Mouse (Mus musculus) neural tube, embryonic 15.5 days (tissue): ENCODE results near the gene Agr3. TPM values are rescaled to one million over a fixed set of nuclear protein-coding genes. Genes with fewer than 3 reads are reported as not detected.
A peak's percentile ranks its signal among the peaks of the same experiment; 100 is the strongest.

Experiments
- ATAC-seq: fragments of 200-750 bp; cut with Nextera tagmentation; 2 replicates; pipeline ENCODE4 v1.8.0; 2017; ENCODE audit warnings: mild to moderate bottlenecking, moderate TSS enrichment, moderate library complexity; ENCODE audit not compliant: low FRiP score
- H3K27ac ChIP-seq: fragments of 300-500 bp; sonication (generic); replicated peaks from 2 replicates; pipeline ENCODE4 v1.5.1; 2015; ENCODE audit warnings: mild to moderate bottlenecking, inconsistent platforms
- H3K27me3 ChIP-seq: fragments of 300-500 bp; sonication (generic); replicated peaks from 2 replicates; pipeline ENCODE4 v1.6.1; 2015; ENCODE audit warnings: inconsistent platforms
- H3K36me3 ChIP-seq: fragments of 300-500 bp; sonication (generic); 2 replicates; pipeline ENCODE4 v1.6.1; 2015; ENCODE audit warnings: inconsistent platforms
- H3K4me1 ChIP-seq: fragments of 300-500 bp; sonication (generic); 2 replicates; pipeline ENCODE4 v1.6.1; 2015; ENCODE audit warnings: inconsistent platforms
- H3K4me2 ChIP-seq: fragments of 300-500 bp; sonication (generic); 2 replicates; pipeline ENCODE4 v1.6.1; 2015; ENCODE audit warnings: inconsistent platforms, mild to moderate bottlenecking, moderate library complexity
- H3K4me3 ChIP-seq: fragments of 300-500 bp; sonication (generic); replicated peaks from 2 replicates; pipeline ENCODE4 v1.5.1; 2015; ENCODE audit warnings: mild to moderate bottlenecking, inconsistent platforms
- H3K9ac ChIP-seq: fragments of 300-500 bp; sonication (generic); replicated peaks from 2 replicates; pipeline ENCODE4 v1.6.1; 2015; ENCODE audit warnings: mild to moderate bottlenecking, inconsistent platforms
- H3K9me3 ChIP-seq: fragments of 300-500 bp; sonication (generic); replicated peaks from 2 replicates; pipeline ENCODE4 v1.6.1; 2016; ENCODE audit warnings: inconsistent platforms
- WGBS: fragments of 180-500 bp; shearing (Covaris S2); methylation state at CpG from one replicate; pipeline ENCODE4 v1.1.7; 2015; ENCODE audit warnings: mixed read lengths; 5-methylcytosine and 5-hydroxymethylcytosine counted together
- polyA plus RNA-seq: library from polyadenylated mRNA; unstranded; fragments of >200 nt; fragmentation: Nextera tagmentation; extraction: Ambion mirVana; gene quantifications from 2 replicates; pipeline ENCODE4 v1.2.1, GENCODE M21; 2015

Agr3 gene
- 0.32 and 0.38 TPM in 2 replicates for polyA plus RNA-seq

- no peak within 1 kb of the TSS for H3K9ac ChIP-seq
- H3K9me3 ChIP-seq = no peaks in the 10 kb centered on the region
- no peak within 1 kb of the TSS for H3K27ac ChIP-seq
- WGBS = 90% methylated on average over 9 of the region's 9 CpGs
- no peaks in the 10 kb centered on the region for H3K4me1 ChIP-seq
- H3K4me2 ChIP-seq = no peak within 1 kb of the TSS
- no peaks in the 10 kb centered on the region for H3K27me3 ChIP-seq
- no peak for ATAC-seq
- H3K36me3 ChIP-seq = no peaks in the 10 kb centered on the region
- H3K4me3 ChIP-seq = no peak within 1 kb of the TSS
Observed at GRCm38 (mm10) chr12:35925402-35925801, at the start of gene Agr3. TSS of gene Agr3 (plus strand) at chr12:35925620.

- H3K9me3 ChIP-seq = no peaks in the 10 kb centered on the region
- H3K27ac ChIP-seq = no peak overlapping the region
- no peak overlapping the region for H3K9ac ChIP-seq
- 58% methylated on average over 9 of the region's 9 CpGs for WGBS
- no peak for ATAC-seq
- H3K4me2 ChIP-seq = no peak overlapping the region
- no peaks in the 10 kb centered on the region for H3K27me3 ChIP-seq
- no peaks in the 10 kb centered on the region for H3K4me1 ChIP-seq
- no peaks in the 10 kb centered on the region for H3K36me3 ChIP-seq
- H3K4me3 ChIP-seq = no peak overlapping the region
Observed at GRCm38 (mm10) chr12:35884892-35885558, 40.4 kb upstream of the Agr3 start.

GRCm38 (mm10) chr12:35889383-35889782 lies 36.0 kb upstream of the Agr3 start:
- no peaks in the 10 kb centered on the region for H3K9me3 ChIP-seq
- H3K4me3 ChIP-seq = no peak overlapping the region
- H3K4me1 ChIP-seq = peaks cover 8% of the 10 kb centered on the region
- H3K27me3 ChIP-seq = no peaks in the 10 kb centered on the region
- H3K27ac ChIP-seq = no peak overlapping the region
- H3K4me2 ChIP-seq = no peak overlapping the region
- no peaks in the 10 kb centered on the region for H3K36me3 ChIP-seq
- no peak for ATAC-seq
- 71% methylated on average over 2 of the region's 2 CpGs for WGBS
- H3K9ac ChIP-seq = no peak overlapping the region

GRCm38 (mm10) chr12:35890756-35891155 lies 34.7 kb upstream of the Agr3 start:
- H3K9me3 ChIP-seq = no peaks in the 10 kb centered on the region
- ATAC-seq = no peak
- no peak overlapping the region for H3K9ac ChIP-seq
- no peak overlapping the region for H3K27ac ChIP-seq
- peaks cover 12% of the 10 kb centered on the region for H3K4me1 ChIP-seq
- H3K4me3 ChIP-seq = no peak overlapping the region
- no peaks in the 10 kb centered on the region for H3K36me3 ChIP-seq
- H3K27me3 ChIP-seq = no peaks in the 10 kb centered on the region
- no peak overlapping the region for H3K4me2 ChIP-seq
- WGBS = 72% methylated on average over 2 of the region's 2 CpGs

- Histone ChIP-seq H3K4me2 (no peak overlapping the region), H3K4me3 (no peak overlapping the region), H3K27ac (no peak overlapping the region), H3K4me1 (peaks cover 21% of the 10 kb centered on the region), H3K9me3 (no peaks in the 10 kb centered on the region), H3K27me3 (no peaks in the 10 kb centered on the region), H3K9ac (no peak overlapping the region), H3K36me3 (no peaks in the 10 kb centered on the region)
- ATAC-seq = no peak
- 13% methylated on average over 6 of the region's 6 CpGs for WGBS
Observed at GRCm38 (mm10) chr12:35894304-35894900, 31.0 kb upstream of the Agr3 start.

- no peaks in the 10 kb centered on the region for H3K9me3 ChIP-seq
- H3K36me3 ChIP-seq = no peaks in the 10 kb centered on the region
- peak overlapping the region; percentile 54 for H3K9ac ChIP-seq
- 18% methylated on average over 20 of the region's 20 CpGs for WGBS
- H3K4me3 ChIP-seq = peak overlapping the region; percentile 39
- H3K27me3 ChIP-seq = no peaks in the 10 kb centered on the region
- H3K4me2 ChIP-seq = peak overlapping the region; percentile 58
- H3K27ac ChIP-seq = peak overlapping the region; percentile 80
- H3K4me1 ChIP-seq = peaks cover 21% of the 10 kb centered on the region
- ATAC-seq = peak; percentile 58; the same call in 1 of the 2 replicates
Observed at GRCm38 (mm10) chr12:35895875-35896763, 29.3 kb upstream of the Agr3 start.

- Histone ChIP-seq H3K27me3 (no peaks in the 10 kb centered on the region), H3K4me3 (peak overlapping the region; percentile 39), H3K9ac (peak overlapping the region; percentile 54), H3K9me3 (no peaks in the 10 kb centered on the region), H3K27ac (peak overlapping the region; percentile 80), H3K4me2 (peak overlapping the region; percentile 58), H3K4me1 (peaks cover 21% of the 10 kb centered on the region), H3K36me3 (no peaks in the 10 kb centered on the region)
- peak; percentile 62; the same call in 1 of the 2 replicates for ATAC-seq
- 8% methylated on average over 4 of the region's 4 CpGs for WGBS
Observed at GRCm38 (mm10) chr12:35896764-35897282, 28.6 kb upstream of the Agr3 start.

GRCm38 (mm10) chr12:35910632-35911031 lies 14.8 kb upstream of the Agr3 start:
- H3K9me3 ChIP-seq = no peaks in the 10 kb centered on the region
- H3K4me1 ChIP-seq = no peaks in the 10 kb centered on the region
- ATAC-seq = no peak
- no peak overlapping the region for H3K27ac ChIP-seq
- H3K36me3 ChIP-seq = no peaks in the 10 kb centered on the region
- WGBS = 80% methylated on average over 1 of the region's 1 CpGs
- no peak overlapping the region for H3K4me2 ChIP-seq
- H3K4me3 ChIP-seq = no peak overlapping the region
- H3K27me3 ChIP-seq = no peaks in the 10 kb centered on the region
- H3K9ac ChIP-seq = no peak overlapping the region

GRCm38 (mm10) chr12:35915813-35916212 lies 9.6 kb upstream of the Agr3 start:
- H3K9ac ChIP-seq = no peak overlapping the region
- H3K4me2 ChIP-seq = no peak overlapping the region
- ATAC-seq = no peak
- no peak overlapping the region for H3K4me3 ChIP-seq
- H3K27me3 ChIP-seq = no peaks in the 10 kb centered on the region
- H3K4me1 ChIP-seq = no peaks in the 10 kb centered on the region
- H3K9me3 ChIP-seq = no peaks in the 10 kb centered on the region
- H3K36me3 ChIP-seq = no peaks in the 10 kb centered on the region
- H3K27ac ChIP-seq = no peak overlapping the region

GRCm38 (mm10) chr12:35916467-35916866 lies 9.0 kb upstream of the Agr3 start:
- Histone ChIP-seq H3K9ac (no peak overlapping the region), H3K27ac (no peak overlapping the region), H3K4me3 (no peak overlapping the region), H3K36me3 (no peaks in the 10 kb centered on the region), H3K4me2 (no peak overlapping the region), H3K9me3 (no peaks in the 10 kb centered on the region), H3K4me1 (no peaks in the 10 kb centered on the region), H3K27me3 (no peaks in the 10 kb centered on the region)
- 22% methylated on average over 1 of the region's 1 CpGs for WGBS
- peak; percentile 83 for ATAC-seq

GRCm38 (mm10) chr12:35918031-35918430 lies 7.4 kb upstream of the Agr3 start:
- Histone ChIP-seq H3K4me2 (no peak overlapping the region), H3K4me3 (no peak overlapping the region), H3K9me3 (no peaks in the 10 kb centered on the region), H3K36me3 (no peaks in the 10 kb centered on the region), H3K9ac (no peak overlapping the region), H3K27me3 (no peaks in the 10 kb centered on the region), H3K4me1 (no peaks in the 10 kb centered on the region), H3K27ac (no peak overlapping the region)
- 56% methylated on average over 1 of the region's 1 CpGs for WGBS
- peak; percentile 82 for ATAC-seq
